Mouse (Mus musculus): Measurements from ENCODE around the gene Dpf3. TPM values are rescaled to one million over a fixed set of nuclear protein-coding genes. Genes with fewer than 3 reads are reported as not detected.

Dpf3 gene
- polyA plus RNA-seq, 1 experiment: 42.6 TPM

DNA sequence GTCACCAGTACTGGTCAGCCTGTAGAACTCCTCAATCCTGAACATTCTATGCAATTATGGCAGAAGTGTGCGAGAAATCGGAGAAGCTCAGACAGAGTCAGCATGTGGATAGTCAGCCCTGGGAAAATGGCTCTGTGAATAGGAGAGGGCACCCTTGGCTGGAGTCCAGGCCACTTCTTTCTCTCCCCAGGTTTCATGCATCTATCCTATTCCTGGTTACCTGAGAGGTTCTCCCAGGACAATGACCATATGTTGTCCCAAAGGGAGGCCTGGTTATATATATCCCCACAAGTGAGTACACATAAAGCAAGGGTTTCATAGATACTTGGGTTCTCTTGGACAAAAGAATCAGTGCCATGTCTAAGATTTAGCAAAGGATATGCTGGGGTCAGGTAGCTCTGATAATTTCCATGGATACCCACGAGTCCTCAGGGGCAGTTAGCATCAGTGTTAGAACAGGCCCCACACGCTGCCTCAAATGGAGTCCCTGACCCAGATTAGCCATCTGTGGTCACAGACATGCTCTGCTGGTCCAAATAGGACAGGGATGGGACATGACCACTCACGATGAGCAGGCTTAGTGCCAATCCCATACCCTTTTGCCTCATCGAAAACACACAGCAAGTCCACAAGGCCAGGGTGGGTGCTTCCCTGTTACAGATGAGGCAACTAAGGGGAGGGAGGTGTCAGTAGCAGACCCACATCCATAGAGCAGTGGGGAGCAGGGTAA lies 203.8 kb downstream of the Dpf3 start:
- Histone ChIP-seq H3K4me3 (replicated peaks; ENCODE audit: insufficient read depth, low read depth, low read length) (no peak overlapping the region), H3K4me1 (ENCODE audit: control insufficient read depth, insufficient read depth, low read length) (peaks cover 38% of the 10 kb centered on the region), H3K27me3 (ENCODE audit: control insufficient read depth, insufficient read depth, low read length) (no peaks in the 10 kb centered on the region), H3K27ac (ENCODE audit: insufficient read depth, low read length) (peak overlapping the region; percentile 92)
- DNase-seq: peak; percentile 78 to 86
- no peak for TF ChIP-seq POLR2A (IDR thresholded peaks at IDR 0.05; ENCODE audit: borderline replicate concordance, insufficient read depth, low read length)
- no peak for TF ChIP-seq CTCF (IDR thresholded peaks at IDR 0.05; ENCODE audit: borderline replicate concordance, insufficient read depth, low read depth, low read length)
- 9% methylated on average over 6 of the region's 6 CpGs for WGBS

DNA sequence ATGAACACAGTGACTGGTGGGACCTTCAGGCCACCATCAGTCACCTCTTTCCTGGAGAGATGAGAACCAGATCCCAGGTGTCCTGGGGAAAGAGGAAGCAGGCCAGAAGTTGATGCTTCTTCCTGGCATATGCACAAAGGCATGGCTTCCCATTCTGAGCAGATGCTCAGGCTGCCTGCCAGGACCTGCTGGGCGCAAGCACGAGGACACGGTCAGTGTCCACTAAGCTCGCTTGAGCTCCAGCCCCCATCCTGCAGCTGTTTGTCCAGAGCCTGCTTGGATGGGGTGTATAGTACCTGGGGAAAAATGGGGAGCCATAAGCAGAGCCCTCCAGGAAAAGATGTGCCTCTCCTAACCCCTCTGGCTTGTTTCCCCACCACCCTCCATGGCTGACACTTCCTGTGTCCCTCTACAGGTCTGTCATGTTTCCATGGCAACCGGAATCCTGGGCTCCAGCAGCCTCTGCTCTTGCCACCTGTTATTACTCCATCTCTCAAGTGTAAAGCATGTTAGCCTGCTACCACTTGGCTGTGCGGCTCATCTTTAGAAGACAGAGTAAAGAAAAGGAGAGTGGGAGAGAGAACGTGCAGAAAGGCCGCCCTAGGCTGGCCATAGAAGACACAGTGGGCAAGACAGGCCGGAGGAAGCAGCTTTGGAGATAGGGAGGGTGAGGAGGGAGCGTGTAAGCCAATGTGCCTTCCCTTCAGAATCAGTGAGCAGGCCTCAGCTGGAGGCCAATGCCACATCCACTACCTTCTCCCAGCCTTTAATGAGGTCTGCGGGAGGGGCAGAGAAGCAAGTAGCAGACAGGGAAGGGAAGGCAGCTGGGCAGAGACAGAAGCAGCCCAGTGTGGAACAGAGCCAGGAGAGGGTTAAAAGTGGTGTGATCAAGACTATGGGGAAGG lies 209.7 kb downstream of the Dpf3 start:
- Histone ChIP-seq H3K27ac (ENCODE audit: insufficient read depth, low read length) (peak overlapping the region; percentile 35), H3K4me1 (ENCODE audit: control insufficient read depth, insufficient read depth, low read length) (peaks cover 29% of the 10 kb centered on the region), H3K27me3 (ENCODE audit: control insufficient read depth, insufficient read depth, low read length) (no peaks in the 10 kb centered on the region), H3K4me3 (replicated peaks; ENCODE audit: insufficient read depth, low read depth, low read length) (no peak overlapping the region)
- no peak for TF ChIP-seq POLR2A (IDR thresholded peaks at IDR 0.05; ENCODE audit: borderline replicate concordance, insufficient read depth, low read length)
- no peak for TF ChIP-seq CTCF (IDR thresholded peaks at IDR 0.05; ENCODE audit: borderline replicate concordance, insufficient read depth, low read depth, low read length)
- DNase-seq: peak; percentile 88
- 17% methylated on average over 11 of the region's 11 CpGs for WGBS

DNA sequence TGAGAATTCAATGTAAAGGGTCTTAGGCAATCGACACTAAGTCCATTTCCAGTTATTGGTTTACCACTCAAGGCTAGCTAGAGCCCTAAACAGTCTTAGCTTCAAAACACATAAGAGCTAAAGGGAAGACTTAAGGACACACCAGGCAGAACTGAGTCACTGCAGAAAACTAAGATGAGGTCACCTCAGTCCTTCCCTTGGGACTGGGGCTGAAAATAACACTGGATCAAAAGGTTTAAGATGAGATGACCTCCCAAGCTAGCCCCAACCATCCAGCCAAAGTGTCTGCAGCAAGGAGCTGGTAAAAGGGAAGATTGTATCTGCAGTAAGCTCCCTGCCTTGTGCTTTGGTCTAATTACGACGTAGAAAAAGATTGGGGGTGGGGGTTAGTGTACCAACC lies 216.3 kb downstream of the Dpf3 start:
- no peak for DNase-seq
- 89% methylated on average over 3 of the region's 3 CpGs for WGBS
- no peaks in the 10 kb centered on the region for H3K27me3 ChIP-seq (ENCODE audit: control insufficient read depth, insufficient read depth, low read length)
- no peak for TF ChIP-seq CTCF (IDR thresholded peaks at IDR 0.05; ENCODE audit: borderline replicate concordance, insufficient read depth, low read depth, low read length)
- no peak for TF ChIP-seq POLR2A (IDR thresholded peaks at IDR 0.05; ENCODE audit: borderline replicate concordance, insufficient read depth, low read length)
- no peak overlapping the region for H3K4me3 ChIP-seq (replicated peaks; ENCODE audit: insufficient read depth, low read depth, low read length)
- no peak overlapping the region for H3K27ac ChIP-seq (ENCODE audit: insufficient read depth, low read length)
- peaks cover 17% of the 10 kb centered on the region; the same call in 1 of the 2 replicates for H3K4me1 ChIP-seq (ENCODE audit: control insufficient read depth, insufficient read depth, low read length)

DNA sequence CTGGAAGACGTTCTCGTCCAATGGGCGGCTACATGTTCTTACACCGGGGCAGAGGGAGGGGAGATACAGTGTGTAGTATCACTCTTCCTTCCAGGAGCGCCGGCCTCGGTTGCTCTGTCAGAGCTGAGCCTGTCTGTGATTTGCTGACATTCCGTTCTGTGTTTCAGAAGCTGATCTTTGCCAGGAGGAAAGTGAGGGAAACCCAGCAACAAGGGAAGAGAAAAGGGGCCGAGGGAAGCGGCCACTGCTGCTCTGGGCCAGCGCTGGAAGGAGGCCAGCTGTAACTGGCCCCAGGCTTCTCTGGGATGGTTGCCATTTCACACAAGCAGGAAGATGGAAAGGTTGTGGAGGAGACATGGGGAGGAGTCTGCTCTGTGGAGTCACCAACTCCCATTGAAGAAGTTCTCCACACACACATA lies 219.0 kb downstream of the Dpf3 start:
- TF ChIP-seq POLR2A (IDR thresholded peaks at IDR 0.05; ENCODE audit: borderline replicate concordance, insufficient read depth, low read length) (no peak), CTCF (IDR thresholded peaks at IDR 0.05; ENCODE audit: borderline replicate concordance, insufficient read depth, low read depth, low read length) (no peak)
- peak overlapping the region; percentile 60 for H3K27ac ChIP-seq (ENCODE audit: insufficient read depth, low read length)
- H3K4me1 ChIP-seq (ENCODE audit: control insufficient read depth, insufficient read depth, low read length): peaks cover 14% of the 10 kb centered on the region; the same call in 1 of the 2 replicates
- H3K27me3 ChIP-seq (ENCODE audit: control insufficient read depth, insufficient read depth, low read length): no peaks in the 10 kb centered on the region
- WGBS: 5% methylated on average over 11 of the region's 11 CpGs
- no peak overlapping the region for H3K4me3 ChIP-seq (replicated peaks; ENCODE audit: insufficient read depth, low read depth, low read length)
- peak; percentile 84 to 90 for DNase-seq

DNA sequence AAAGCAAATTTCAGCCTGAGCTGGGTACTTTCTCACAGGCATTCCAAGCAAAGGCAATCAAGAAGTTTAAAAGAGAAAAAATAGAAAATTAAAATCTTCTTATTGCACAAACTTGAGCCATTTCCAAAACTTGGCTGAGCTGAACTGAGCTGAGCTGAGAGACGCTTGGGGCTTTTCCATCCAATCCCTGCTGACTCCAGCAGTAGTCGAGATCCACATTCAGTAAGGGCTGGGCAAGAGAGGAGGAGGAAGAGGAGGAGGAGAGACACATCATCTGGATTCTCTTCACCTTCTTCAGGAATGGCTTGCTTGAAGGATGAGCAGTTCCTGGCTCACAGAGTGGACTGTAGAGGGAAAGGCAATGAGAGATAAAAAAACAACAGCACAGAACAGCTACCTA lies 227.0 kb downstream of the Dpf3 start:
- DNase-seq: no peak
- H3K4me3 ChIP-seq (replicated peaks; ENCODE audit: insufficient read depth, low read depth, low read length): no peak overlapping the region
- H3K4me1 ChIP-seq (ENCODE audit: control insufficient read depth, insufficient read depth, low read length): peaks cover 4% of the 10 kb centered on the region; the same call in 1 of the 2 replicates
- WGBS: 27% methylated on average over 2 of the region's 2 CpGs
- H3K27ac ChIP-seq (ENCODE audit: insufficient read depth, low read length): no peak overlapping the region
- no peaks in the 10 kb centered on the region for H3K27me3 ChIP-seq (ENCODE audit: control insufficient read depth, insufficient read depth, low read length)
- TF ChIP-seq POLR2A (IDR thresholded peaks at IDR 0.05; ENCODE audit: borderline replicate concordance, insufficient read depth, low read length) (no peak), CTCF (IDR thresholded peaks at IDR 0.05; ENCODE audit: borderline replicate concordance, insufficient read depth, low read depth, low read length) (no peak)

DNA sequence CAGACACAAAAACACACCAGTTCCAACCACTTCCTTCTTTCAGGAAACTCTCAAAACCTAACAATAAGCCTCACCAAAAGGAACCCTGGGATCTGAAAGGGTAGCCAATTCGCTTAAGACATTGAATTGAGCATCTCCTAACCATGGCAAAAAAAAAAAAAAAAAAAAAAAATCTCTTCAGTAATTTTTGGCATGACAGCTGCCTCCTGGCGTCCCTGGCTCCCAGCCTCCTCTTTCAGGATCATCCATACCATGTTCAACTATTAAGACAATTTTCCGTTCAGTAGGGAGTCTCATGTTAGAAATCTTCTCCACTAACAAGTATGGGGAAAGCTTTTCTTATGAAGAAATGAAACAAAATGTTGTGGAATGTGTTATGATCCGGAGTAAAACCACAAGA lies 233.1 kb downstream of the Dpf3 start:
- DNase-seq: peak; percentile 35 to 55
- TF ChIP-seq CTCF (IDR thresholded peaks at IDR 0.05; ENCODE audit: borderline replicate concordance, insufficient read depth, low read depth, low read length) (no peak), POLR2A (IDR thresholded peaks at IDR 0.05; ENCODE audit: borderline replicate concordance, insufficient read depth, low read length) (no peak)
- Histone ChIP-seq H3K27me3 (ENCODE audit: control insufficient read depth, insufficient read depth, low read length) (no peaks in the 10 kb centered on the region), H3K27ac (ENCODE audit: insufficient read depth, low read length) (no peak overlapping the region), H3K4me3 (replicated peaks; ENCODE audit: insufficient read depth, low read depth, low read length) (no peak overlapping the region), H3K4me1 (ENCODE audit: control insufficient read depth, insufficient read depth, low read length) (peaks cover 20% of the 10 kb centered on the region)
- 27% methylated on average over 4 of the region's 4 CpGs for WGBS

DNA sequence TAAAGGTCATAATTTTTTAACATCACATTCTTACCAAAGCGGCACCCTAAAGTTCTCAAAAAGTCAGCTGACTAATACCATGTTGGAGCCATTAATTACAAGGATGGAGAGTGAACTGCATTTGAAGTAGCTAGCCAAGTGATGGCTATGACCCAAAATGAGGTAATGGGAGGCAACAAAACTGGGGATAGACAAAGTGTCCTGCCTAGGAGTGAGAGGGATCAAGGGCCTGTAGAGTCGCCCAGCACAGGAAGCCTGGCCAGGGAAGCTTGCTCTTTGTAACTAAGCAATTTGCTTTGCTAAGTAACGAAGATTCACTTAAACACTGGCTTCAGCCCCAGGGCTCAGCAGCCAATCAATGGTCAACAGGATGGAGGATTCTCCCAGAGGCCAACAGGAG lies 238.4 kb downstream of the Dpf3 start:
- no peaks in the 10 kb centered on the region for H3K27me3 ChIP-seq (ENCODE audit: control insufficient read depth, insufficient read depth, low read length)
- H3K27ac ChIP-seq (ENCODE audit: insufficient read depth, low read length): peak overlapping the region; percentile 96
- DNase-seq: peak; percentile 47 to 73
- WGBS: 15% methylated on average over 3 of the region's 3 CpGs
- H3K4me1 ChIP-seq (ENCODE audit: control insufficient read depth, insufficient read depth, low read length): peaks cover 33% of the 10 kb centered on the region
- TF ChIP-seq CTCF (IDR thresholded peaks at IDR 0.05; ENCODE audit: borderline replicate concordance, insufficient read depth, low read depth, low read length): no peak
- no peak for TF ChIP-seq POLR2A (IDR thresholded peaks at IDR 0.05; ENCODE audit: borderline replicate concordance, insufficient read depth, low read length)
- H3K4me3 ChIP-seq (replicated peaks; ENCODE audit: insufficient read depth, low read depth, low read length): no peak overlapping the region

All from cerebellum, adult 2 months (tissue).